Mouse (Mus musculus) adrenal gland, adult 18-20 months (tissue): ENCODE measurements around the gene Abcc5. TPM values are rescaled to one million over a fixed set of nuclear protein-coding genes. Genes with fewer than 3 reads are reported as not detected.

Experiments
- total RNA-seq, 2 experiments: library from RNA; stranded (reverse); gene quantifications; 1 replicate in 1 of 2; 2 replicates in 1 of 2; pipeline ENCODE4 v1.2.3; 2021

The Abcc5 gene
- total RNA-seq, 2 experiments from 2014 or later = 77.9 to 95.5 TPM

Other genes with a start within 250 kb of the Abcc5 start
- 10 to 100 TPM in 1 of 2 experiments, under 1 TPM in 1; 0.19 to 10.9 TPM for gene Map6d1, start 185.0 kb downstream of the Abcc5 start, total RNA-seq
- gene Parl, start 124.0 kb downstream of the Abcc5 start, total RNA-seq = 100 to 1,000 TPM in 1 of 2 experiments, 10 to 100 TPM in 1; 96.8 to 111 TPM
- under 1 TPM in 1 of 2 experiments, not detected in 1; 0.74 TPM for gene Cyp2ab1, start 101.0 kb downstream of the Abcc5 start, total RNA-seq
- 10 to 100 TPM; 58.2 to 60.1 TPM for gene Eif2b5, start 72.4 kb upstream of the Abcc5 start, total RNA-seq
- gene Dvl3, start 90.6 kb upstream of the Abcc5 start, total RNA-seq = 10 to 100 TPM; 40.1 to 44.5 TPM
- 100 to 1,000 TPM; 277 to 333 TPM for gene Ap2m1, start 109.1 kb upstream of the Abcc5 start, total RNA-seq
- gene Abcf3, start 122.2 kb upstream of the Abcc5 start, total RNA-seq = 10 to 100 TPM; 94.3 to 94.4 TPM
- gene Vwa5b2, start 163.1 kb upstream of the Abcc5 start, total RNA-seq = 1 to 10 TPM; 1.1 to 1.2 TPM
- 10 to 100 TPM in 1 of 2 experiments, 1 to 10 TPM in 1; 9.4 to 10.2 TPM for gene Eef1akmt4, start 185.2 kb upstream of the Abcc5 start, total RNA-seq
- gene Gm49333, start 185.2 kb upstream of the Abcc5 start, total RNA-seq = not detected
- 10 to 100 TPM; 24.8 to 31.2 TPM for gene Alg3, start 185.3 kb upstream of the Abcc5 start, total RNA-seq
- gene Camk2n2, start 194.9 kb upstream of the Abcc5 start, total RNA-seq = 100 to 1,000 TPM in 1 of 2 experiments, 10 to 100 TPM in 1; 45.6 to 212 TPM
- gene Ece2, start 203.4 kb upstream of the Abcc5 start, total RNA-seq = 10 to 100 TPM in 1 of 2 experiments, 1 to 10 TPM in 1; 9.4 to 17.1 TPM
- gene Psmd2, start 225.3 kb upstream of the Abcc5 start, total RNA-seq = 100 to 1,000 TPM; 265 to 268 TPM
- 100 to 1,000 TPM; 358 to 386 TPM for gene Eif4g1, start 241.9 kb upstream of the Abcc5 start, total RNA-seq